In the genomic region with DNA sequence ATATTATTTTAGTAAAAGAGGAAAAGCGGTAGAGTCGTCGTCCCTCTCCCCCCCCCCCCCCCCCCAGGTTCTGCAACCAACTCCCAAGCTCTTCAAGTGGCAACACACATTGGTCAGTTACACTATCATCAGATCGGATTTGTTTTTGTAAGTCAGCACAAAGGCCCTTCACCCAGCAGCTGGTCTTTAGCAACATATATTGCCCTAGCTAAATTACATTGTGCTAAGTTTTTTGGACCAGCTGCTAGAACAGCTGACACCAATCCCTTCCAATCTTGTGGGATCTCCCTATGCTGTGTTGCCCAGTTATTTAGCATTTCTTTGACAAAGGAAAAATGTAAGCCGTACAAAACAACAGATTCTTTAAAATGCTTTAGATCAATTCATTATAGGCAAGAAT, we compare ENCODE assay signal across 23 mouse cellular contexts.
"Had no signal": no experiment of that assay in that cellular context is flagged by ENCODE, and none has a peak within 500 bp of the region (broad histone marks: within the 10 kb centered on the region; RNA-seq: fewer than 3 reads in every experiment).

No protein-coding gene starts in this region.

- H3K27ac ChIP-seq: gastrocnemius, adult 2 months; heart, adult 2 months; heart, embryonic 13.5 days; heart, embryonic 15.5 days; hindbrain, embryonic 13.5 days; hindbrain, embryonic 15.5 days; hindbrain, postnatal 0 days; limb, embryonic 12.5 days; limb, embryonic 15.5 days; liver, embryonic 13.5 days had no signal

- H3K9ac ChIP-seq: heart, embryonic 13.5 days; heart, embryonic 15.5 days; hindbrain, embryonic 13.5 days; hindbrain, embryonic 15.5 days; limb, embryonic 12.5 days; limb, embryonic 15.5 days; liver, embryonic 13.5 days had no signal

- DNase-seq: gastrocnemius, adult 2 months; gastrocnemius, postnatal 10 days; gastrocnemius, postnatal 36 days; heart, adult 2 months; heart, postnatal 14 days; heart, postnatal 36 days; kidney, adult 11 months; kidney, adult 2 months; kidney, postnatal 14 days; kidney, postnatal 36 days; layer of hippocampus, adult 9-11 months; layer of hippocampus, postnatal 36 days; left cerebral cortex, postnatal 4 days; liver, embryonic 13.5 days had no signal

- H3K9me3 ChIP-seq: heart, embryonic 13.5 days; heart, embryonic 15.5 days; hindbrain, embryonic 13.5 days; hindbrain, embryonic 15.5 days; limb, embryonic 12.5 days; limb, embryonic 15.5 days; liver, embryonic 13.5 days had no signal

- H3K4me2 ChIP-seq: heart, embryonic 11.5 days; heart, embryonic 13.5 days; heart, embryonic 15.5 days; hindbrain, embryonic 13.5 days; hindbrain, embryonic 15.5 days; limb, embryonic 12.5 days; limb, embryonic 15.5 days; liver, embryonic 13.5 days had no signal

- ATAC-seq: hindbrain, postnatal 0 days; intestine, embryonic 16.5 days had no signal

- H3K4me3 ChIP-seq: gastrocnemius, adult 2 months; heart, adult 2 months; heart, embryonic 13.5 days; heart, embryonic 15.5 days; hindbrain, embryonic 13.5 days; hindbrain, embryonic 15.5 days; limb, embryonic 12.5 days; limb, embryonic 15.5 days; liver, embryonic 13.5 days had no signal

- H3K4me1 ChIP-seq: heart, embryonic 13.5 days; heart, embryonic 15.5 days; hindbrain, embryonic 13.5 days; hindbrain, embryonic 15.5 days; limb, embryonic 12.5 days; limb, embryonic 15.5 days; liver, embryonic 13.5 days had no signal

- H3K27me3 ChIP-seq: heart, embryonic 13.5 days; heart, embryonic 15.5 days; hindbrain, embryonic 13.5 days; hindbrain, embryonic 15.5 days; limb, embryonic 12.5 days; limb, embryonic 15.5 days; liver, embryonic 13.5 days had no signal

- H3K36me3 ChIP-seq: heart, embryonic 13.5 days; heart, embryonic 15.5 days; hindbrain, embryonic 13.5 days; hindbrain, embryonic 15.5 days; limb, embryonic 12.5 days; limb, embryonic 15.5 days; liver, embryonic 13.5 days had no signal
